Mouse (Mus musculus): ENCODE data around the gene Hacl1.

DNA sequence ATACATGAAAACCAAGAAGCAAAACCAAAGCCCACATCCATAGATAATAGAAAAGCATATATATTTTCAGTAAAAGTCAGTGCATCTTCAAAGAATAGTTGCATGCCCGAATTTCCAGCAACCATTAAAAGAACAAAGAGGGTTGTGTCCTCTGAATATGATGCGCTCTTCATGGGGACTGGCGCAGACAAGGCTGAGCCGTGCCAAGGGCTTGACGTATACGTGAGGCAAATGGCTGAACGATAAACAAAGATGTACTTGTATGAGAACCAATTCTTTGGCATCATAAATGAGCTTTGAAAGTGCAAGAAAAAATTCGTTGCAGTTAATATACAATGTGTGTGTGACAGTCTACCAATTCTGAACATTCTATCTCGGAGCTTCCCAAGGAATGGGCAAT, 40.2 kb upstream of the Hacl1 start:
- TF ChIP-seq POLR2A (IDR thresholded peaks at IDR 0.05; ENCODE audit: borderline replicate concordance, extremely low read depth, low read depth, low read length) (no peak), CTCF (IDR thresholded peaks at IDR 0.05; ENCODE audit: insufficient read depth, low read length) (no peak)

Data from lung, adult 2 months (tissue).